Mouse (Mus musculus): Measurements from ENCODE around the gene Nfatc4. TPM values are rescaled to one million over a fixed set of nuclear protein-coding genes. Genes with fewer than 3 reads are reported as not detected.

The Nfatc4 gene
- polyA plus RNA-seq, 1 experiment from 2014 or later, result 9.8 TPM

DNA sequence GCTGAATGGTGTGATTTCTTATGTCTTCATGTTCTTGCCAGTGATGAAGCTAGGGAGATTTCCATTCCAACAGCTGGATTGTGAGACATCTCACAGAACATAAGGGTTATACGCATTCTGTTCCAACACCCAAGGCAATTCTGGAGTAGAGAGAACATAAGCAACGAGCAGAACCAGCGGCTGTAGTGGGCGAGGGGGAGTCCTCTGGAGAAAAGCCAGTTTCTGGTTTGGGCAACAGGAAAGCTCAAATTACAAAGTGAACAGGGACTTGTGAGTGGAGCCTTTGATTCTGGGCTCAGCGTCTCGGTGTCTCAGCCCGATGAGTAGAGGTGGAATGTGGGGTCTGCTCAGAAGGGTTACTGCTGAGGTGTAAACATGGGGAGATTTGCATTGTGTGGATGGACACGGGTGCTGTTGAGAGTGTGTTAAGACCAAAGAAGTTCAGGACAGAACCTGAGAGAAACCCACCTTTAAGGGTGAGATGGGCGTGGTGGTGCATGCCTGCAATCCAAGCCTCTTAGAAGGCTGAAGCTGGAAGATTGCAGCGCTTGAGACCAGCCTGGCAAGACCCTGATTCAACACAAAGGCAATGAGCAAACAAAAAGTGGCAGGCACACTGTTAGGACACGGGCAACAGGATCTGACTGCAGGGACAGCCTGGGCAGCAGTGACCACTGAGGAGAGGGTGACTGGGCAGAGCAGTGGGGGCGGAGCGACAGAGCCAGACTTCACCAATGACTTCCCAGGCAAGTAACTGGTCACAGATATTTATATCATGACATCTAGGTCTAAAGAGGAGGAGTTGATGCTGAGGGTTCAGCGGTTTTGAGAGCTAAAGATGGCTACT, 54.7 kb downstream of the Nfatc4 start:
- no peak overlapping the region for H3K4me2 ChIP-seq
- H3K27ac ChIP-seq (replicated peaks), result no peak overlapping the region
- H3K27me3 ChIP-seq (replicated peaks), result no peaks in the 10 kb centered on the region
- 34% methylated on average over 14 of the region's 14 CpGs for WGBS
- no peak overlapping the region for H3K4me3 ChIP-seq (replicated peaks)
- no peaks in the 10 kb centered on the region for H3K9me3 ChIP-seq (replicated peaks)
- no peaks in the 10 kb centered on the region; the same call in 1 of the 2 replicates for H3K36me3 ChIP-seq
- no peak for ATAC-seq (ENCODE audit: low FRiP score)
- peaks cover 18% of the 10 kb centered on the region for H3K4me1 ChIP-seq
- H3K9ac ChIP-seq (replicated peaks), result no peak overlapping the region

DNA sequence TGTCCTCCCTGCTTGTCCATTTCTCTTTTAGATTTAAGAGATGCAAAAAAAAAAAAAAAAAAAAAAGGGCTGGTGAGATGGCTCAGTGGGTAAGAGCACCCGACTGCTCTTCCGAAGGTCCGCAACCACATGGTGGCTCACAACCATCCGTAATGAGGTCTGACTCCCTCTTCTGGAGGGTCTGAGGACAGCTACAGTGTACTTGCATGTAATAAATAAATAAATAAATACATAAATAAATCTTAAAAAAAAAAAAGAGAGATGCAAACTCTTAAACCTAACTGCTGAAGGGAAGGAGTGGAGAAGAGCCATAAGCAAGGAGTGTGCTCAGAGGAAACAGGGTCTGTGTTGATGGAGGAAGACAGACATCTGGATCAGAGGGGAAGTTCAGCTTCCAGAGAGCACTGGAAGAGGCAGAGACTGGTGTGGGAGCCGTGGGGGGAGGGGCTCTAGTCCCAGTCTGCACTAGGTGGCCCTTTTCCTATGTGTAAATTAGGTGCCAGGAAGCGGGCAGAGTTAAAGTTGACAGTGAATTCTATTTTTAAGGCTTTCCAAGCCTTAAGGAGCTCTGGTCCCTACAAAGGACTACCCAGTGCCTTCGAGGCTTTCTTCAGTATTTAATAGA, 55.5 kb downstream of the Nfatc4 start:
- H3K9me3 ChIP-seq (replicated peaks), result no peaks in the 10 kb centered on the region
- no peak overlapping the region for H3K4me2 ChIP-seq
- no peak overlapping the region for H3K27ac ChIP-seq (replicated peaks)
- no peak overlapping the region for H3K4me3 ChIP-seq (replicated peaks)
- peaks cover 14% of the 10 kb centered on the region for H3K4me1 ChIP-seq
- no peak overlapping the region for H3K9ac ChIP-seq (replicated peaks)
- H3K27me3 ChIP-seq (replicated peaks), result no peaks in the 10 kb centered on the region
- no peak for ATAC-seq (ENCODE audit: low FRiP score)
- 24% methylated on average over 7 of the region's 7 CpGs for WGBS
- H3K36me3 ChIP-seq, result no peaks in the 10 kb centered on the region

DNA sequence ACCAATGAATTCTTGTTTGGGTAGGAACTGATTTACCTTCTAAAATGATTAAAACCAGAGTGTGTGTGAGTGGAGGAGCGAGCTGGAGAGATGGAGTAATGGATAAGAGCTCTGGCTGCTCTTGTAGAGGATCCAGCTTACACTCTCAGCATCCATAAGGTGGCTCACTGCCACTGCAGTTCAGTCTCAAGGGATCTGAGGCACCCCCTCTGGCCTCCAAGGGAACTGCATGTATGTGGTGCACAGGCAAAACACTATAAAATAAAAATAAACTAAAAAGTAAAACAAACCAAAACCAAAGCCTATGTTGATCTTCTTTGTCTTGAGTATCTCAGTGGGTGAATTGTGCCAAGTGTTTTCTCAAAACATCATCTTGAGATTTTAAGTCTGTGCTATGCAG, 56.7 kb downstream of the Nfatc4 start:
- H3K4me3 ChIP-seq (replicated peaks), result no peak overlapping the region
- no peaks in the 10 kb centered on the region for H3K27me3 ChIP-seq (replicated peaks)
- no peak overlapping the region for H3K9ac ChIP-seq (replicated peaks)
- peaks cover 12% of the 10 kb centered on the region for H3K4me1 ChIP-seq
- ATAC-seq (ENCODE audit: low FRiP score), result no peak
- H3K4me2 ChIP-seq, result no peak overlapping the region
- no peaks in the 10 kb centered on the region for H3K36me3 ChIP-seq
- WGBS, result 44% methylated on average over 1 of the region's 1 CpGs
- H3K9me3 ChIP-seq (replicated peaks), result no peaks in the 10 kb centered on the region
- no peak overlapping the region for H3K27ac ChIP-seq (replicated peaks)

DNA sequence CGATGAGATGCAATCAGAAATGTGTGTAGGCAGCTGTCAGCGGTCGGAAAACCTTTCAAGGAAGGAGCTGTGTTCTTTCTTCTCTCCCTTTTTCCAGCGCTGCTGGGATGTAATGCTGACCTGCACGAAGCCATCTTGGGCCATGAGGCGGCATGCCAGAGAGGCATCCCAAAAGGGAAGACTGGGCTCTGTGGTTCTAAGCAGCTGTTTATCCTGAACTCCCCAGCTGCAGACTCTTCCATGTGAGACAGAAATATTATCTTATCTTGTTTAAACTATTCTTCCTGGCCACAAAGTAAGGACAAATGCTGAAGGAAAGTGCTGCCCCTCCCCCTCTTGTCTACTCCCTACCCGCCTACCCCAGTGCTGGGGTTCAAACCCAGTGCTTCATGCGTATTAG, 58.0 kb downstream of the Nfatc4 start:
- WGBS, result 90% methylated on average over 8 of the region's 8 CpGs
- Histone ChIP-seq H3K9ac (replicated peaks) (no peak overlapping the region), H3K9me3 (replicated peaks) (no peaks in the 10 kb centered on the region), H3K27ac (replicated peaks) (no peak overlapping the region), H3K27me3 (replicated peaks) (no peaks in the 10 kb centered on the region), H3K36me3 (no peaks in the 10 kb centered on the region), H3K4me2 (no peak overlapping the region), H3K4me1 (peaks cover 20% of the 10 kb centered on the region), H3K4me3 (replicated peaks) (no peak overlapping the region)
- ATAC-seq (ENCODE audit: low FRiP score), result no peak

DNA sequence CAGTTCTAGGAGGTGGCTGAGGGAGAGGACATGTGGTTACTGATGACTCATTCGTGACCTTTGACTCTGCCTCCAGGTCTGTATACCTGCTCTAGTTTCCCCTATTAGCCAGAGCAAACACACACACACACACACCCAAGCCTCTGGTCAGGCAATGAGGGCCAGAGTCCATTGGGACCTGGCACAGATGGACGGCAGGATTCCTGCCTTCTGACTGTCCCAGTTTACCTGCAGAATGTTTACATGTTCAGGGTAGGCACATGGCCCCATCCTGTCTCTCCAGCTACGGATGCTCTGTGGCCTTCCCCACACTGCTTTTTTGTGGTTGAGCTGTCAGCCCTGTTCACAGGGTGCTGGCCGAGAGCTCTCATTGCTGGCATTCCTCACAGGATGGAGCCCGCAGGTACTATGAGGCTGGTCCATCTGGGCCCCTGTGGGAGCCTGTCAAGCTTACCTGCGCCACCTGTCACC, 59.3 kb downstream of the Nfatc4 start:
- Histone ChIP-seq H3K4me2 (no peak overlapping the region), H3K9me3 (replicated peaks) (no peaks in the 10 kb centered on the region), H3K4me3 (replicated peaks) (no peak overlapping the region), H3K36me3 (peaks cover 6% of the 10 kb centered on the region), H3K9ac (replicated peaks) (no peak overlapping the region), H3K27me3 (replicated peaks) (no peaks in the 10 kb centered on the region), H3K27ac (replicated peaks) (no peak overlapping the region), H3K4me1 (peaks cover 32% of the 10 kb centered on the region)
- 73% methylated on average over 6 of the region's 6 CpGs for whole genome bisulfite sequencing
- no peak for ATAC-seq (ENCODE audit: low FRiP score)

DNA sequence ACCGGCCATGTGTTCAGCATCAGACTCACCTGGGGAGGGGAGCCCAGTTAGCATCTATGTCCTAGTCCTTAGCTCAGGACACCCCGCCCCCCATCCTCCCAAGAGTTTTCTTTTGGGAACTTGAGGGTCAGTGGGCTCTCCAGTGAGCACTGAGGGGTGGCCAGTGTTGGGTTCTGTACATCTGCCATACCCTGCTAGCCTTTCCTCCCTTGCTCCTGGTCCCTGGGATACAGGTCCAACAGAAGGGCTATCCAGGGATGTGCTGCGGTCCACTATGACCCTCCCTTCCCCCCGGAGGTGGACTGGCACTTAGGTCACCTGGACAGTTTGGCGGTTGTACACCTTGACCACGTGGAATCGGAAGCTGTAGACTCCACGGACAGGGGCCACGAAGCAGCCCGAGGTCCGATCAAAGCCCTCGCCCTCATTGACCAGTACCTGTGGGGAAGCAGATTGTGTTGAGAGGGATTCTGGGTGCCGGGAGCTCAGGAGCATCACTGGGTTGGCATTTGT, 60.3 kb downstream of the Nfatc4 start:
- no peak for ATAC-seq (ENCODE audit: low FRiP score)
- Histone ChIP-seq H3K9ac (replicated peaks) (no peak overlapping the region), H3K4me3 (replicated peaks) (no peak overlapping the region), H3K27me3 (replicated peaks) (no peaks in the 10 kb centered on the region), H3K36me3 (peaks cover 16% of the 10 kb centered on the region), H3K4me1 (peaks cover 32% of the 10 kb centered on the region), H3K4me2 (no peak overlapping the region), H3K27ac (replicated peaks) (no peak overlapping the region), H3K9me3 (replicated peaks) (no peaks in the 10 kb centered on the region)
- WGBS, result 95% methylated on average over 13 of the region's 13 CpGs

Other genes with a start within 250 kb of the Nfatc4 start
- 1.6 and 2.0 TPM in 2 replicates for gene Fitm1, start 247.5 kb upstream of the Nfatc4 start, polyA plus RNA-seq (2015; fragmentation: Nextera tagmentation; extraction: Ambion mirVana)
- gene Psme1, start 245.0 kb upstream of the Nfatc4 start, polyA plus RNA-seq (2015; fragmentation: Nextera tagmentation; extraction: Ambion mirVana), result 214 and 228 TPM in 2 replicates
- gene Emc9, start 237.8 kb upstream of the Nfatc4 start, polyA plus RNA-seq (2015; fragmentation: Nextera tagmentation; extraction: Ambion mirVana), result 49.3 and 56.2 TPM in 2 replicates
- gene Psme2, start 232.0 kb upstream of the Nfatc4 start, polyA plus RNA-seq (2015; fragmentation: Nextera tagmentation; extraction: Ambion mirVana), result 186 and 246 TPM in 2 replicates
- 20.4 and 22.0 TPM in 2 replicates for gene Rnf31, start 231.4 kb upstream of the Nfatc4 start, polyA plus RNA-seq (2015; fragmentation: Nextera tagmentation; extraction: Ambion mirVana)
- gene Irf9, start 219.6 kb upstream of the Nfatc4 start, polyA plus RNA-seq (2015; fragmentation: Nextera tagmentation; extraction: Ambion mirVana), result 10.4 and 13.2 TPM in 2 replicates
- gene Rec8, start 205.1 kb upstream of the Nfatc4 start, polyA plus RNA-seq (2015; fragmentation: Nextera tagmentation; extraction: Ambion mirVana), result 15.1 and 16.6 TPM in 2 replicates
- gene Ipo4, start 187.2 kb upstream of the Nfatc4 start, polyA plus RNA-seq (2015; fragmentation: Nextera tagmentation; extraction: Ambion mirVana), result 110 and 121 TPM in 2 replicates
- gene Gm49378, start 185.2 kb upstream of the Nfatc4 start, polyA plus RNA-seq (2015; fragmentation: Nextera tagmentation; extraction: Ambion mirVana), result 0.77 and 1.7 TPM in 2 replicates
- 62.6 and 72.5 TPM in 2 replicates for gene Tm9sf1, start 179.3 kb upstream of the Nfatc4 start, polyA plus RNA-seq (2015; fragmentation: Nextera tagmentation; extraction: Ambion mirVana)
- gene Tssk4, start 173.0 kb upstream of the Nfatc4 start, polyA plus RNA-seq (2015; fragmentation: Nextera tagmentation; extraction: Ambion mirVana), result 0.31 and 0.32 TPM in 2 replicates
- 76.0 and 79.8 TPM in 2 replicates for gene Mdp1, start 162.6 kb upstream of the Nfatc4 start, polyA plus RNA-seq (2015; fragmentation: Nextera tagmentation; extraction: Ambion mirVana)
- gene Gmpr2, start 151.2 kb upstream of the Nfatc4 start, polyA plus RNA-seq (2015; fragmentation: Nextera tagmentation; extraction: Ambion mirVana), result 50.2 and 50.8 TPM in 2 replicates
- gene Nedd8, start 151.0 kb upstream of the Nfatc4 start, polyA plus RNA-seq (2015; fragmentation: Nextera tagmentation; extraction: Ambion mirVana), result 590 and 594 TPM in 2 replicates
- gene Tinf2, start 141.3 kb upstream of the Nfatc4 start, polyA plus RNA-seq (2015; fragmentation: Nextera tagmentation; extraction: Ambion mirVana), result 24.9 and 28.3 TPM in 2 replicates
- gene Tgm1, start 109.2 kb upstream of the Nfatc4 start, polyA plus RNA-seq (2015; fragmentation: Nextera tagmentation; extraction: Ambion mirVana), result 0.31 and 0.96 TPM in 2 replicates
- gene Rabggta, start 100.9 kb upstream of the Nfatc4 start, polyA plus RNA-seq (2015; fragmentation: Nextera tagmentation; extraction: Ambion mirVana), result 56.7 and 65.1 TPM in 2 replicates
- 79.7 and 84.6 TPM in 2 replicates for gene Dhrs1, start 77.5 kb upstream of the Nfatc4 start, polyA plus RNA-seq (2015; fragmentation: Nextera tagmentation; extraction: Ambion mirVana)
- gene Nop9, start 77.5 kb upstream of the Nfatc4 start, polyA plus RNA-seq (2015; fragmentation: Nextera tagmentation; extraction: Ambion mirVana), result 25.1 and 31.5 TPM in 2 replicates
- gene Cideb, start 64.7 kb upstream of the Nfatc4 start, polyA plus RNA-seq (2015; fragmentation: Nextera tagmentation; extraction: Ambion mirVana), result 0.35 and 0.93 TPM in 2 replicates
- 0.42 and 0.88 TPM in 2 replicates for gene Ltb4r2, start 61.7 kb upstream of the Nfatc4 start, polyA plus RNA-seq (2015; fragmentation: Nextera tagmentation; extraction: Ambion mirVana)
- gene Ltb4r1, start 57.2 kb upstream of the Nfatc4 start, polyA plus RNA-seq (2015; fragmentation: Nextera tagmentation; extraction: Ambion mirVana), result 0.42 and 0.80 TPM in 2 replicates
- gene Adcy4, start 39.0 kb upstream of the Nfatc4 start, polyA plus RNA-seq (2015; fragmentation: Nextera tagmentation; extraction: Ambion mirVana), result 4.1 and 5.2 TPM in 2 replicates
- 2.8 and 14.2 TPM in 2 replicates for gene Ripk3, start 34.3 kb upstream of the Nfatc4 start, polyA plus RNA-seq (2015; fragmentation: Nextera tagmentation; extraction: Ambion mirVana)
- gene Nynrin, start 30.9 kb downstream of the Nfatc4 start, polyA plus RNA-seq (2015; fragmentation: Nextera tagmentation; extraction: Ambion mirVana), result 9.5 and 10.8 TPM in 2 replicates
- gene Cbln3, start 61.2 kb downstream of the Nfatc4 start, polyA plus RNA-seq (2015; fragmentation: Nextera tagmentation; extraction: Ambion mirVana), result 0.45 and 0.58 TPM in 2 replicates
- gene Khnyn, start 61.8 kb downstream of the Nfatc4 start, polyA plus RNA-seq (2015; fragmentation: Nextera tagmentation; extraction: Ambion mirVana), result 11.0 and 11.9 TPM in 2 replicates
- gene Sdr39u1, start 77.1 kb downstream of the Nfatc4 start, polyA plus RNA-seq (2015; fragmentation: Nextera tagmentation; extraction: Ambion mirVana), result 148 and 166 TPM in 2 replicates
- 1.7 and 3.5 TPM in 2 replicates for gene Cma1, start 121.5 kb downstream of the Nfatc4 start, polyA plus RNA-seq (2015; fragmentation: Nextera tagmentation; extraction: Ambion mirVana)
- not detected in 2 replicates for gene Cma2, start 127.8 kb downstream of the Nfatc4 start, polyA plus RNA-seq (2015; fragmentation: Nextera tagmentation; extraction: Ambion mirVana)
- gene Mcpt1, start 194.8 kb downstream of the Nfatc4 start, polyA plus RNA-seq (2015; fragmentation: Nextera tagmentation; extraction: Ambion mirVana), result not detected in 2 replicates
- gene Mcpt9, start 207.4 kb downstream of the Nfatc4 start, polyA plus RNA-seq (2015; fragmentation: Nextera tagmentation; extraction: Ambion mirVana), result not detected in 2 replicates
- not detected in 2 replicates for gene Mcpt2, start 218.9 kb downstream of the Nfatc4 start, polyA plus RNA-seq (2015; fragmentation: Nextera tagmentation; extraction: Ambion mirVana)
- gene Mcpt4, start 239.2 kb downstream of the Nfatc4 start, polyA plus RNA-seq (2015; fragmentation: Nextera tagmentation; extraction: Ambion mirVana), result 0.18 TPM in 1 of 2 replicates, not detected in the other

Data from neural tube, embryonic 15.5 days (tissue).